Mouse (Mus musculus) lung, postnatal 0 days (tissue): Measurements from ENCODE around the gene Myo18b. TPM values are rescaled to one million over a fixed set of nuclear protein-coding genes. Genes with fewer than 3 reads are reported as not detected.
A peak's percentile ranks its signal among the peaks of the same experiment; 100 is the strongest.

Experiments used
- ATAC-seq: fragments of 200-750 bp; cut with Nextera tagmentation; 2 replicates; pipeline ENCODE4 v1.8.0; 2017; ENCODE audit warnings: moderate library complexity
- DNase-seq: peaks from one replicate; pipeline ENCODE4 v3.0.0-alpha.2; 2016; ENCODE audit warnings: low spot score
- H3K27ac ChIP-seq: fragments of 300-500 bp; sonication (generic); 2 replicates; pipeline ENCODE4 v1.5.1; 2014; ENCODE audit warnings: antibody characterized with exemption, mild to moderate bottlenecking, low read length, mixed read lengths
- H3K27me3 ChIP-seq: fragments of 300-500 bp; sonication (generic); replicated peaks from 2 replicates; pipeline ENCODE4 v1.6.1; 2014; ENCODE audit warnings: low read length, mixed read lengths; ENCODE audit not compliant: insufficient read depth
- H3K36me3 ChIP-seq: fragments of 300-500 bp; sonication (generic); 2 replicates; pipeline ENCODE4 v1.6.1; 2014; ENCODE audit warnings: low read length, mixed read lengths; ENCODE audit not compliant: insufficient read depth
- H3K4me1 ChIP-seq: fragments of 300-500 bp; sonication (generic); 2 replicates; pipeline ENCODE4 v1.6.1; 2014; ENCODE audit warnings: antibody characterized with exemption, low read depth, low read length, mixed read lengths; ENCODE audit not compliant: insufficient read depth
- H3K4me2 ChIP-seq: fragments of 300-500 bp; sonication (generic); replicated peaks from 2 replicates; pipeline ENCODE4 v1.6.1; 2014; ENCODE audit warnings: low read depth, mild to moderate bottlenecking, low read length, moderate library complexity, mixed read lengths
- H3K4me3 ChIP-seq: fragments of 300-500 bp; sonication (generic); 2 replicates; pipeline ENCODE4 v1.5.1; 2014; ENCODE audit warnings: low read depth, low read length
- H3K9ac ChIP-seq: fragments of 300-500 bp; sonication (generic); replicated peaks from 2 replicates; pipeline ENCODE4 v1.6.1; 2014; ENCODE audit warnings: low read depth, mild to moderate bottlenecking
- H3K9me3 ChIP-seq: fragments of 300-500 bp; sonication (generic); 2 replicates; pipeline ENCODE4 v1.6.1; 2016; ENCODE audit warnings: low read length, mixed read lengths
- CTCF ChIP-seq: IDR thresholded peaks from 2 replicates; pipeline ENCODE4 v1.5.1; 2016; ENCODE audit warnings: antibody characterized with exemption, mild to moderate bottlenecking
- EP300 ChIP-seq: IDR thresholded peaks from 2 replicates; pipeline ENCODE4 v1.6.1; 2016; ENCODE audit warnings: antibody characterized with exemption, mild to moderate bottlenecking, control low read depth
- WGBS: fragments of 180-500 bp; shearing (Covaris S2); extraction: QIAGEN DNeasy Blood & Tissue Kit; methylation state at CpG from one replicate; pipeline ENCODE4 v1.1.7; 2014; 5-methylcytosine and 5-hydroxymethylcytosine counted together
- polyA plus RNA-seq: library from polyadenylated mRNA; unstranded; fragments of >200 nt; fragmentation: Nextera tagmentation; extraction: Ambion mirVana; gene quantifications from 2 replicates; pipeline ENCODE4 v1.2.1, GENCODE M21; 2015

Myo18b gene
- polyA plus RNA-seq, 1 experiment from 2014 or later = 0.13 TPM

DNA sequence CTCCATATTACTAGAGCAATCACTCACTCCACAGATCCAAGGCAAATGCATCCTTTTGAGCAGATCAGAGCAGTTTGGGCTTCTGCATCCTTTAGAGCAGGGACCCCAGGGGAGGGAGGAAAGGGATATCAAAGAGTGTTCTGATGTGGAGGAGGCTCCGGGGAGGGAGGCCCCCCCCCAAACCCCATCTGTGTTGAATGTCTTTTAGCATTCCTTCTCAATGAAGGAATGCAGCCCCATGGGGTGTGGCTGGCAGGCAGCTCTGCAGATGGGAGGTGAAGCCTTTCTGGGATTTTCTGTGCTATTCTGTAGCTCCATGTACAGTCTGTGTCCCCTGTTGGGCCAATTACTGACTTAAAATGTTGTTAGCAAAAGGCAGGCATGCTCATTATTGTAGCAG, 232.5 kb downstream of the Myo18b start:
- no peak overlapping the region for H3K4me2 ChIP-seq
- H3K9me3 ChIP-seq = no peaks in the 10 kb centered on the region
- no peak overlapping the region for H3K27ac ChIP-seq
- ATAC-seq (no peak), DNase-seq (no peak)
- no peak for TF ChIP-seq CTCF
- TF ChIP-seq EP300 = no peak
- H3K36me3 ChIP-seq = no peaks in the 10 kb centered on the region
- H3K4me1 ChIP-seq = no peaks in the 10 kb centered on the region
- 7% methylated on average over 1 of the region's 1 CpGs for WGBS
- H3K4me3 ChIP-seq = no peak overlapping the region
- H3K9ac ChIP-seq = no peak overlapping the region
- H3K27me3 ChIP-seq = no peaks in the 10 kb centered on the region

DNA sequence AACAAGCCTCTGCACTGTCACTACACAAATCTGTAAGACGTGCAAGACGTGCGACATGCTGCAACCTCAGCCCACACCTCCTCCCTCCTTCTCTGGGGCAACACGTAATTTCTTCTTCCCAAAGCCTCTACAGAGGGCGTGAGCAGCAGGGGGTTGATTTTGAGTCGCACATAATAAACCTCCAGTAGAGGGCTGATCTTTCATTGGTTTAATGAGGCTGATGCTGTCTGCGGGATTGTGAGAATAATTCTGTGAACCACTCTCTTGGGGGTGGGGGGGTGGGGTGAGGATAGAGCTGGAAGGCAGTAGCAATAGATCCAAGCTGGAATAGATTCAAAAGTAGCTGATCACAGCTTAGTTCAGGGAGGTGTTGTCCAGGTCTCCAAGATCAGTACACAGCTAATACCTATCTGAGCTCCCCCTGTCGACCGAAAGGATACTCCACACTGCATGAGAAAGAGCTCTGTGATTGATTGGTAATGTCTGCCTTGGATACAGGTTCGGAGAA, 235.2 kb downstream of the Myo18b start:
- H3K4me1 ChIP-seq = no peaks in the 10 kb centered on the region
- no peaks in the 10 kb centered on the region for H3K36me3 ChIP-seq
- H3K9me3 ChIP-seq = no peaks in the 10 kb centered on the region
- H3K27ac ChIP-seq = no peak overlapping the region
- WGBS = 30% methylated on average over 10 of the region's 10 CpGs
- no peak overlapping the region for H3K9ac ChIP-seq
- ATAC-seq = peak; percentile 26; the same call in 1 of the 2 replicates
- no peaks in the 10 kb centered on the region for H3K27me3 ChIP-seq
- no peak for TF ChIP-seq EP300
- TF ChIP-seq CTCF = peak; percentile 36; the same call in 1 of the 2 replicates
- no peak overlapping the region for H3K4me3 ChIP-seq
- no peak overlapping the region for H3K4me2 ChIP-seq
- DNase-seq = peak; percentile 23

DNA sequence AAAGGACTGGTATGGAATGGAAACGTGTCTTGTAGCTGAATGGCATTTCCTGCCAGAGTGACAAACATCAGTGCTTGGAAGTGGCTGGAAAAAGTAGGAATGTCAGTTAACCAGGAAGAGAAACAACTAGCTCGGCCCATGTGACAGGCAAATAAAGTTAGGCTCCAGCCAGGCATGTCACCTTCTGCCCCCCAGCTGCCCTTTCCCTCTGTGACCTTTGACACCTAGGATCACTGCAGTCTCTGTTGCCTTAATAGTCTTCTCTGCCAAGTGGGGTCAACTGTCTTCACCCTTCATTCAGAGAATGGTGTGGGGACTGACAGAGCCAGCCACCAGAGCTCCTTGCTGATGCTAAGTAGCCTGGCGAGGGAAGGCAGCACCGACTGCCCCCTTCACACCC, 236.9 kb downstream of the Myo18b start:
- TF ChIP-seq CTCF (no peak), EP300 (no peak)
- WGBS = 25% methylated on average over 4 of the region's 4 CpGs
- H3K27me3 ChIP-seq = no peaks in the 10 kb centered on the region

DNA sequence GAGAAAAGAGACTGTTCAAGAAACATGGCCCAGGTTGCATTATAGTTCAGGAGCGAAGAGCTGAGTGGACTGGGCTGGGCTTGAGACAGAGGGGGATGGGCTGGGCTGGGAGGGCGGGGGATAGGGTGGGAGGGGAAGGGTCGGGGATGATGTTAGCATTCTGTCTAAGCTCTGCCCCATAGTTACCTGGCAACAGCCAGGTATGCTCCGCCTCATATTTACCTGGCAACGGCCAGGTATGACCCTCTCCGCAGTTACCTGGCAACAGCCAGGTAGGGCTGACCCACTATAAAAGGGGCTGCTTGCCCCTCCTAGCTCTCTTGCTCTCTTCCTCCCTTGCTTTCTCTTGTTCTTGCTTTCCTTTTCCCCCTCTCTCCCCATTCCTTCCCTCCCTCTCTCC, 239.4 kb downstream of the Myo18b start:
- TF ChIP-seq CTCF (no peak), EP300 (no peak)
- no peak overlapping the region for H3K27ac ChIP-seq
- no peak overlapping the region for H3K9ac ChIP-seq
- H3K4me2 ChIP-seq = no peak overlapping the region
- 12% methylated on average over 6 of the region's 6 CpGs for WGBS
- no peak overlapping the region for H3K4me3 ChIP-seq
- ATAC-seq = peak; percentile 16
- no peak for DNase-seq
- no peaks in the 10 kb centered on the region for H3K36me3 ChIP-seq
- no peaks in the 10 kb centered on the region for H3K9me3 ChIP-seq
- H3K27me3 ChIP-seq = no peaks in the 10 kb centered on the region
- H3K4me1 ChIP-seq = no peaks in the 10 kb centered on the region

More for the DNA sequence above, 236.9 kb downstream of the Myo18b start:
- Histone ChIP-seq H3K9me3 (no peaks in the 10 kb centered on the region), H3K4me2 (no peak overlapping the region), H3K27ac (no peak overlapping the region), H3K4me3 (no peak overlapping the region), H3K4me1 (no peaks in the 10 kb centered on the region), H3K9ac (no peak overlapping the region), H3K36me3 (no peaks in the 10 kb centered on the region)
- DNase-seq (no peak), ATAC-seq (no peak)

DNA sequence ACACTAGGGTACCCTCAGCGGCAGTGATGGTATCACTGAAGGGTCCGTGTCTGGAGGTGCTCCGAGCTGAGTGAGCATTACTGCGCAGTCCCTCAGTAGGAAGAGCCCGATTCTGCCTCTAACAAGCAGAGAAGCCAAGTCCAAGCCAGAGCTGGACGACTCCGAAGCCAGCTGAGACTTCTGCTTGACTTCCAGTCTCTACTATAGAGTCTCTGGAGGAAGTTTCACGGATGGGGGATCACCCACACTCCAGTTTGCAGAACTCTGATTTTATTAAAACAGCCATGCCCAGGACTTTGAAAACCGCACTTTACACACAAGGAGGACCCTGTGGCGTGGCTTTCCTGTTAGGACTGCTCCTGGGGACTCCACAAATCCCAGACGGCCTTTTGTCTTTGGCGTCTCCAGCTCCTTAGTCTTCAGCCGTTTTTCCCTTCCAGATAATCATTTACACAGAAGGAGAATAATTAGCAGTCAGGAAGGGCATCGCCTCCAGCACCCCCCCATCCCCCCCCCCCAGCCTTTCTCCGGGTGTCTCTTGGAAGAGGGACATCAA, 240.1 kb downstream of the Myo18b start:
- no peak overlapping the region for H3K27ac ChIP-seq
- H3K27me3 ChIP-seq = no peaks in the 10 kb centered on the region
- no peak overlapping the region for H3K4me2 ChIP-seq
- 3% methylated on average over 14 of the region's 15 CpGs for WGBS
- H3K9me3 ChIP-seq = no peaks in the 10 kb centered on the region
- no peak for DNase-seq
- H3K36me3 ChIP-seq = no peaks in the 10 kb centered on the region
- no peak for ATAC-seq
- H3K4me1 ChIP-seq = no peaks in the 10 kb centered on the region
- H3K9ac ChIP-seq = no peak overlapping the region
- TF ChIP-seq EP300 (no peak), CTCF (no peak)
- no peak overlapping the region for H3K4me3 ChIP-seq

DNA sequence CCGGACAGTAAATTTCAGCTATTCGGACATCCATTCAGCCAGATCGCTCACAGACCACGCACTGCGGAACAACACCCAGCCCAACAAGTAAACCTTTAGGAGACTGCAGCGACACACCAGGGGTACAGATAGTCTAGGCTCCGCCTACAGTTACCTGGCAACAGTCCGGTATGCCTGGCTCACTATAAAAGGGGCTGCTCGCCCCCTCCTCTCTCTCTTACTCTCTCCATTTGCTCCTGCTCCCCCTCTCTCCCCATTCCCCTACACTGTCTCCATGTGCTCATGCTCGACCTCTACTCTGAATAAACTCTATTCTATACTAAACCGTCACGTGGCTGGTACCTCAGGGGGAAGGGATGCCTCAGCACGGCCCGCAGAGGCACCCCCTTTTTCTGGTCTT, 240.6 kb downstream of the Myo18b start:
- Histone ChIP-seq H3K9me3 (no peaks in the 10 kb centered on the region), H3K9ac (no peak overlapping the region), H3K36me3 (no peaks in the 10 kb centered on the region), H3K27ac (no peak overlapping the region), H3K4me1 (no peaks in the 10 kb centered on the region), H3K4me2 (no peak overlapping the region), H3K4me3 (no peak overlapping the region), H3K27me3 (no peaks in the 10 kb centered on the region)
- ATAC-seq (no peak), DNase-seq (no peak)
- no peak for TF ChIP-seq EP300
- no peak for TF ChIP-seq CTCF
- WGBS = 7% methylated on average over 14 of the region's 14 CpGs

DNA sequence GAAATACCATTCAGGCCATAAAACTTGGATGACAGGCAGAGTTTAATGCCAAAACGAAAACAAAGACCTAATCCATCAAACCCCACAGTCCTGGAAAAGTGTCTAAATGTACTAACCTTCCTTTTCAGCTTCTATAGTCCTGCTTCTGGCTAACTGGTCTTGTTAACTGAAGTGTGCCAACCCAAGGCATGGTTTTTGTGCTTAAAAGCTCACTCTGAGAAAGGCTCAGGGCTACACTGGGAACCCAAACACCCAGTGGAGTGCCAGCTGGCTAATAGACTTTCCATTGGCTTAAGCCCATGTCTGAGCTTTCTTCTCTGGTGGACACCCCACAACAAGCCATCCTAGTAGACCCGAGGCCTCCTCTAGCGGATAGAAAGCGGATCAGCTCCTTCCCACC, 244.1 kb downstream of the Myo18b start:
- Histone ChIP-seq H3K9ac (no peak overlapping the region), H3K27ac (no peak overlapping the region), H3K27me3 (no peaks in the 10 kb centered on the region), H3K36me3 (no peaks in the 10 kb centered on the region), H3K4me1 (no peaks in the 10 kb centered on the region), H3K9me3 (no peaks in the 10 kb centered on the region), H3K4me2 (no peak overlapping the region), H3K4me3 (no peak overlapping the region)
- 62% methylated on average over 4 of the region's 4 CpGs for WGBS
- TF ChIP-seq CTCF (no peak), EP300 (no peak)
- ATAC-seq = no peak
- DNase-seq = no peak
